Comparison of ENCODE assay signal across 8 mouse cellular contexts in genomic region chr10:42502349-42503111, GRCm38 (mm10). TPM values are rescaled to one million over a fixed set of nuclear protein-coding genes. Genes with fewer than 3 reads are reported as not detected.
DNase-seq lines count a peak whose midpoint lies in the region; ATAC-seq and TF ChIP-seq lines count a peak whose summit lies in the region.

No protein-coding gene starts in this region.

- peak overlapping the region; percentile 99 for H3K27ac ChIP-seq in forebrain, embryonic 16.5 days (ENCODE audit: low read length)
- peak overlapping the region; percentile 98 for H3K27ac ChIP-seq in hindbrain, embryonic 15.5 days (replicated peaks)
- H3K27ac ChIP-seq in small intestine, adult 2 months (ENCODE audit: insufficient read depth, low read depth, low read length), result peak overlapping the region; percentile 92

- H3K4me1 ChIP-seq in forebrain, embryonic 16.5 days (replicated peaks; ENCODE audit: control insufficient read depth, insufficient read depth, low read length), result peaks cover 15% of the 10 kb centered on the region
- peaks cover 29% of the 10 kb centered on the region for H3K4me1 ChIP-seq in hindbrain, embryonic 15.5 days (replicated peaks)
- H3K4me1 ChIP-seq in megakaryocyte, embryonic 14.5 days, result peaks cover 42% of the 10 kb centered on the region
- H3K4me1 ChIP-seq in small intestine, adult 2 months (ENCODE audit: control insufficient read depth, insufficient read depth, insufficient read length, low read length), result no peaks in the 10 kb centered on the region

- peak; percentile 45 for ATAC-seq in cerebellum, adult (ENCODE audit: insufficient number of reproducible peaks, low FRiP score, low TSS enrichment)
- ATAC-seq in forebrain, embryonic 16.5 days, result peak; percentile 29
- ATAC-seq in hindbrain, embryonic 15.5 days (ENCODE audit: low FRiP score, low read depth), result no peak; the same call in none of the 2 replicates

- H3K9ac ChIP-seq in forebrain, embryonic 16.5 days (replicated peaks; ENCODE audit: low read depth, low read length), result peak overlapping the region; percentile 96
- H3K9ac ChIP-seq in hindbrain, embryonic 15.5 days, result peak overlapping the region; percentile 81

- no peaks in the 10 kb centered on the region for H3K9me3 ChIP-seq in forebrain, embryonic 16.5 days (ENCODE audit: control insufficient read depth, low read length)
- no peaks in the 10 kb centered on the region for H3K9me3 ChIP-seq in hindbrain, embryonic 15.5 days
- peaks cover 6% of the 10 kb centered on the region; the same call in 1 of the 2 replicates for H3K9me3 ChIP-seq in megakaryocyte, embryonic 14.5 days

- H3K36me3 ChIP-seq in forebrain, embryonic 16.5 days (ENCODE audit: control insufficient read depth, insufficient read depth), result no peaks in the 10 kb centered on the region
- H3K36me3 ChIP-seq in hindbrain, embryonic 15.5 days, result no peaks in the 10 kb centered on the region
- H3K36me3 ChIP-seq in megakaryocyte, embryonic 14.5 days (replicated peaks; ENCODE audit: low read length), result peaks cover 28% of the 10 kb centered on the region
- peaks cover 2% of the 10 kb centered on the region; the same call in 1 of the 2 replicates for H3K36me3 ChIP-seq in small intestine, adult 2 months (ENCODE audit: control insufficient read depth, insufficient read depth, low read length)

- intact Hi-C loops in left cerebral cortex, postnatal 10 days (cut with DNase I), result no loop called here

- DNase-seq in cerebellum, adult 11 months, result no peak
- peak; percentile 80 for DNase-seq in brain, adult 2 months (ENCODE audit: low read depth, low spot score)
- peak; percentile 45 to 76 for DNase-seq in left cerebral cortex, postnatal 10 days (ENCODE audit: extremely low spot score in 1 of 2, low spot score in 2 of 2)

- under 1% methylated on average over 46 of the region's 55 CpGs for WGBS in forebrain, embryonic 16.5 days
- WGBS in hindbrain, embryonic 15.5 days, result under 1% methylated on average over 54 of the region's 55 CpGs
- WGBS in small intestine, adult 2 months, result under 1% methylated on average over 54 of the region's 55 CpGs

- H3K4me2 ChIP-seq in forebrain, embryonic 16.5 days (ENCODE audit: low read length), result peak overlapping the region; percentile 75
- H3K4me2 ChIP-seq in hindbrain, embryonic 15.5 days, result peak overlapping the region; percentile 82

- TF ChIP-seq POLR2A in small intestine, adult 2 months (IDR thresholded peaks at IDR 0.05; ENCODE audit: low read depth, low read length), result no peak

- no peaks in the 10 kb centered on the region for H3K27me3 ChIP-seq in forebrain, embryonic 16.5 days (replicated peaks; ENCODE audit: control insufficient read depth, insufficient read depth, low read length)
- H3K27me3 ChIP-seq in hindbrain, embryonic 15.5 days, result no peaks in the 10 kb centered on the region
- no peaks in the 10 kb centered on the region for H3K27me3 ChIP-seq in megakaryocyte, embryonic 14.5 days (replicated peaks)
- no peaks in the 10 kb centered on the region for H3K27me3 ChIP-seq in small intestine, adult 2 months (ENCODE audit: control insufficient read depth, insufficient read depth, low read length)

- H3K4me3 ChIP-seq in forebrain, embryonic 16.5 days (replicated peaks; ENCODE audit: low read length), result peak overlapping the region; percentile 99
- peak overlapping the region; percentile 59 for H3K4me3 ChIP-seq in hindbrain, embryonic 15.5 days
- H3K4me3 ChIP-seq in megakaryocyte, embryonic 14.5 days (replicated peaks), result peak overlapping the region; percentile 97
- peak overlapping the region; percentile 94 for H3K4me3 ChIP-seq in small intestine, adult 2 months (ENCODE audit: low read depth, low read length)

- TF ChIP-seq CTCF in small intestine, adult 2 months (IDR thresholded peaks at IDR 0.05; ENCODE audit: extremely low read depth, insufficient read length, insufficient replicate concordance, low read depth, low read length), result no peak

RNA-seq across cellular contexts. Expression of gene Snx3, which starts 0.7 kb away (rescaled TPM):
- polyA plus RNA-seq in forebrain, embryonic 16.5 days (2015; fragmentation: Nextera tagmentation; extraction: Ambion mirVana), result 299 and 321 TPM in 2 replicates
- 308 and 309 TPM in 2 replicates for polyA plus RNA-seq in hindbrain, embryonic 15.5 days (2015; fragmentation: Nextera tagmentation; extraction: Ambion mirVana)
- 100 to 1,000 TPM; 197 to 199 TPM for total RNA-seq in left cerebral cortex, postnatal 10 days (2021)
- 155 and 278 TPM in 2 replicates for polyA plus RNA-seq in megakaryocyte, embryonic 14.5 days (2012; ENCODE audit: insufficient read depth, low replicate concordance)
- 104 and 213 TPM in 2 replicates for polyA plus RNA-seq in small intestine, adult 2 months (2012; rRNA removed)

RNA-seq across cellular contexts. Expression of gene Afg1l, which starts 24.2 kb away (rescaled TPM):
- 6.9 and 7.2 TPM in 2 replicates for polyA plus RNA-seq in forebrain, embryonic 16.5 days (2015; fragmentation: Nextera tagmentation; extraction: Ambion mirVana)
- polyA plus RNA-seq in hindbrain, embryonic 15.5 days (2015; fragmentation: Nextera tagmentation; extraction: Ambion mirVana), result 8.1 and 8.9 TPM in 2 replicates
- total RNA-seq in left cerebral cortex, postnatal 10 days (2021), result 10 to 100 TPM in 1 of 2 experiments, 1 to 10 TPM in 1; 9.3 to 10.5 TPM
- 4.1 and 9.4 TPM in 2 replicates for polyA plus RNA-seq in megakaryocyte, embryonic 14.5 days (2012; ENCODE audit: insufficient read depth, low replicate concordance)
- 1.1 and 2.6 TPM in 2 replicates for polyA plus RNA-seq in small intestine, adult 2 months (2012; rRNA removed)
